Comparison of ENCODE assay signal across 19 mouse cellular contexts in genomic region chr3:135578588-135579140, GRCm38 (mm10).
DNase-seq lines count a peak whose midpoint lies in the region; ATAC-seq and TF ChIP-seq lines count a peak whose summit lies in the region.
"Had no signal": no experiment of that assay in that cellular context is flagged by ENCODE, and none has a peak within 500 bp of the region (broad histone marks: within the 10 kb centered on the region; RNA-seq: fewer than 3 reads in every experiment).

No protein-coding gene starts in this region.

- DNase-seq in heart, embryonic 10.5 days (ENCODE audit: low spot score) = no peak
- DNase-seq in heart, postnatal 36 days = no peak
- no peak for DNase-seq in intestine, embryonic 14.5 days (ENCODE audit: low spot score)
- DNase-seq in frontal cortex, postnatal 25 days (ENCODE audit: low spot score in 2 of 2) = no peak
- DNase-seq: adrenal gland, postnatal 10 days; cerebellum, adult 2 months; gastrocnemius, postnatal 14 days; kidney, adult 11 months; retina, postnatal 1 day; right cerebral cortex, postnatal 4 days had no signal

- intact Hi-C loops in heart, postnatal 36 days (cut with DNase I) = no loop called here

- H3K9ac ChIP-seq in intestine, embryonic 14.5 days (ENCODE audit: low read length) = no peak overlapping the region
- H3K9ac ChIP-seq in intestine, postnatal 0 days (ENCODE audit: low read depth, low read length) = no peak overlapping the region
- no peak overlapping the region for H3K9ac ChIP-seq in limb, embryonic 15.5 days
- H3K9ac ChIP-seq in kidney, embryonic 16.5 days (replicated peaks; ENCODE audit: low read length) = no peak overlapping the region
- H3K9ac ChIP-seq: liver, embryonic 15.5 days had no signal

- H3K4me1 ChIP-seq in heart, embryonic 10.5 days = peaks cover 56% of the 10 kb centered on the region
- peaks cover 16% of the 10 kb centered on the region for H3K4me1 ChIP-seq in intestine, embryonic 14.5 days (replicated peaks; ENCODE audit: control insufficient read depth, insufficient read depth, low read length)
- H3K4me1 ChIP-seq in intestine, postnatal 0 days (replicated peaks; ENCODE audit: control insufficient read depth, insufficient read depth, low read length) = no peaks in the 10 kb centered on the region
- peaks cover 37% of the 10 kb centered on the region for H3K4me1 ChIP-seq in limb, embryonic 15.5 days
- H3K4me1 ChIP-seq in kidney, embryonic 16.5 days (ENCODE audit: insufficient read depth, low read length) = peaks cover 16% of the 10 kb centered on the region
- H3K4me1 ChIP-seq: liver, embryonic 15.5 days had no signal

- H3K4me3 ChIP-seq in heart, embryonic 10.5 days = no peak overlapping the region
- H3K4me3 ChIP-seq in intestine, embryonic 14.5 days (ENCODE audit: low read depth, low read length) = no peak overlapping the region
- no peak overlapping the region for H3K4me3 ChIP-seq in intestine, postnatal 0 days (ENCODE audit: low read depth, low read length)
- no peak overlapping the region for H3K4me3 ChIP-seq in limb, embryonic 15.5 days
- H3K4me3 ChIP-seq in kidney, embryonic 16.5 days (ENCODE audit: low read length) = no peak overlapping the region
- H3K4me3 ChIP-seq: erythroblast, embryonic 14.5 days; liver, embryonic 15.5 days had no signal

- no peaks in the 10 kb centered on the region for H3K27me3 ChIP-seq in heart, embryonic 10.5 days (ENCODE audit: insufficient read depth, poor library complexity, severe bottlenecking)
- no peaks in the 10 kb centered on the region for H3K27me3 ChIP-seq in intestine, embryonic 14.5 days (replicated peaks; ENCODE audit: control insufficient read depth, insufficient read depth, low read length)
- no peaks in the 10 kb centered on the region for H3K27me3 ChIP-seq in intestine, postnatal 0 days (replicated peaks; ENCODE audit: control insufficient read depth, insufficient read depth, low read length)
- no peaks in the 10 kb centered on the region for H3K27me3 ChIP-seq in limb, embryonic 15.5 days
- H3K27me3 ChIP-seq in kidney, embryonic 16.5 days (ENCODE audit: insufficient read depth, low read length) = no peaks in the 10 kb centered on the region
- H3K27me3 ChIP-seq: liver, embryonic 15.5 days had no signal

- WGBS in heart, embryonic 10.5 days = 39% methylated on average over 5 of the region's 5 CpGs
- 39% methylated on average over 5 of the region's 5 CpGs for WGBS in intestine, embryonic 14.5 days
- 64% methylated on average over 5 of the region's 5 CpGs for WGBS in intestine, postnatal 0 days
- WGBS in limb, embryonic 15.5 days = 65% methylated on average over 5 of the region's 5 CpGs
- 70% methylated on average over 5 of the region's 5 CpGs for WGBS in kidney, embryonic 16.5 days

- no peaks in the 10 kb centered on the region for H3K36me3 ChIP-seq in heart, embryonic 10.5 days
- H3K36me3 ChIP-seq in intestine, embryonic 14.5 days (ENCODE audit: control insufficient read depth, insufficient read depth, low read length) = peaks cover 1% of the 10 kb centered on the region; the same call in 1 of the 2 replicates
- H3K36me3 ChIP-seq in intestine, postnatal 0 days (ENCODE audit: control insufficient read depth, insufficient read depth) = no peaks in the 10 kb centered on the region
- peaks cover 4% of the 10 kb centered on the region; the same call in 1 of the 2 replicates for H3K36me3 ChIP-seq in limb, embryonic 15.5 days
- H3K36me3 ChIP-seq in kidney, embryonic 16.5 days (ENCODE audit: insufficient read depth, low read length) = no peaks in the 10 kb centered on the region
- H3K36me3 ChIP-seq: liver, embryonic 15.5 days had no signal

- no peak for ATAC-seq in intestine, embryonic 14.5 days (replicated peaks; ENCODE audit: low FRiP score, low TSS enrichment, low read depth)
- ATAC-seq in intestine, postnatal 0 days = no peak
- ATAC-seq in granulocyte monocyte progenitor cell, adult 5-6 weeks (replicated peaks; ENCODE audit: poor library complexity, severe bottlenecking) = peak; percentile 20
- no peak for ATAC-seq in limb, embryonic 15.5 days (ENCODE audit: insufficient number of reproducible peaks, low FRiP score, low TSS enrichment, low read depth)
- ATAC-seq in kidney, embryonic 16.5 days (ENCODE audit: low FRiP score, low TSS enrichment) = no peak
- ATAC-seq: forebrain, embryonic 16.5 days; lung, postnatal 0 days; midbrain, embryonic 16.5 days had no signal

- peak overlapping the region; percentile 83 for H3K27ac ChIP-seq in heart, embryonic 10.5 days
- H3K27ac ChIP-seq in intestine, embryonic 14.5 days (ENCODE audit: low read depth) = peak overlapping the region; percentile 29
- H3K27ac ChIP-seq in intestine, postnatal 0 days (ENCODE audit: low read depth, low read length) = no peak overlapping the region
- 0 out of 2 replicates have a peak overlapping the region, but pooled peaks have one; percentile 4 for H3K27ac ChIP-seq in limb, embryonic 15.5 days
- no peak overlapping the region for H3K27ac ChIP-seq in kidney, embryonic 16.5 days (ENCODE audit: low read length)
- H3K27ac ChIP-seq: liver, embryonic 15.5 days had no signal

- no peak for TF ChIP-seq CTCF in intestine, postnatal 0 days (IDR thresholded peaks at IDR 0.05; ENCODE audit: low read depth)

- no peaks in the 10 kb centered on the region for H3K9me3 ChIP-seq in heart, embryonic 10.5 days
- no peaks in the 10 kb centered on the region for H3K9me3 ChIP-seq in intestine, embryonic 14.5 days (ENCODE audit: control insufficient read depth, low read length)
- H3K9me3 ChIP-seq in intestine, postnatal 0 days (ENCODE audit: control insufficient read depth) = no peaks in the 10 kb centered on the region
- no peaks in the 10 kb centered on the region for H3K9me3 ChIP-seq in limb, embryonic 15.5 days
- H3K9me3 ChIP-seq in kidney, embryonic 16.5 days (ENCODE audit: low read length) = no peaks in the 10 kb centered on the region
- H3K9me3 ChIP-seq: liver, embryonic 15.5 days had no signal

- no peak overlapping the region for H3K4me2 ChIP-seq in intestine, embryonic 14.5 days (ENCODE audit: low read length)
- H3K4me2 ChIP-seq in intestine, postnatal 0 days (replicated peaks; ENCODE audit: low read depth) = no peak overlapping the region
- no peak overlapping the region for H3K4me2 ChIP-seq in limb, embryonic 15.5 days
- H3K4me2 ChIP-seq in kidney, embryonic 16.5 days (replicated peaks; ENCODE audit: low read depth, low read length) = no peak overlapping the region
- H3K4me2 ChIP-seq: liver, embryonic 15.5 days had no signal

Comparison
In these comparisons a context has a peak if more than half of its experiments do, and no peak if none do; other contexts are left out.
1. H3K27ac ChIP-seq: peak in heart, embryonic 10.5 days (single experiment), intestine, embryonic 14.5 days (single experiment) and limb, embryonic 15.5 days (single experiment); none in intestine, postnatal 0 days (single experiment) and kidney, embryonic 16.5 days (single experiment).